Mouse (Mus musculus) kidney, adult 2 months (tissue): ENCODE results near the gene Hormad2.

Source experiments
- CTCF ChIP-seq: fragments of 200-500 bp; conservative IDR thresholded peaks from 2 replicates; pipeline ENCODE4 v1.5.1; 2011; ENCODE audit warnings: low read depth, mild to moderate bottlenecking, control low read depth, low read length, moderate library complexity, mixed read lengths; ENCODE audit not compliant: insufficient read depth, insufficient read length
- POLR2A ChIP-seq: fragments of 200-500 bp; IDR thresholded peaks from one replicate; pipeline ENCODE4 v1.6.1; 2011; ENCODE audit warnings: low read depth, low read length, control low read depth

GRCm38 (mm10) chr11:4312180-4312579 lies 128.7 kb downstream of the Hormad2 start:
- no peak for TF ChIP-seq POLR2A
- TF ChIP-seq CTCF: no peak
